Mouse (Mus musculus): ENCODE results near the gene Mcu. TPM values are rescaled to one million over a fixed set of nuclear protein-coding genes. Genes with fewer than 3 reads are reported as not detected.

Gene Mcu
- total and polyA plus RNA-seq, 3 experiments: 4.9 to 5.7 (median 5.3) TPM

- Histone ChIP-seq H3K27me3 (replicated peaks) (no peaks in the 10 kb centered on the region), H3K4me3 (replicated peaks in 1 of 3; ENCODE audit: low read depth in 2 of 3, low read length in 2 of 3, poor library complexity in 1 of 3) (no peak overlapping the region), H3K9ac (ENCODE audit: insufficient read depth, low read depth) (no peak overlapping the region), H3K4me2 (ENCODE audit: insufficient read depth, low read depth, poor library complexity, severe bottlenecking) (no peak overlapping the region), H3K27ac (ENCODE audit: insufficient read depth, low read depth) (no peak overlapping the region), H3K79me2 (replicated peaks; ENCODE audit: control insufficient read depth, extremely low read depth, insufficient read depth, poor library complexity, severe bottlenecking) (no peaks in the 10 kb centered on the region), H3K4me1 (ENCODE audit: control insufficient read depth in 1 of 2, insufficient read depth in 2 of 2) (no peaks in the 10 kb centered on the region), H3K9me3 (replicated peaks; ENCODE audit: low read length) (peaks cover 3% of the 10 kb centered on the region), H3K36me3 (replicated peaks in 1 of 2; ENCODE audit: control insufficient read depth in 1 of 2, insufficient read depth in 1 of 2, low read length in 1 of 2) (no peaks in the 10 kb centered on the region)
- dilution Hi-C loops (cut with MboI; ENCODE audit: extremely low pct_ligation_motif_present, extremely low pct_unique_long_range_greater_than_20kb, low sequenced_read_pairs): no loop called here
- no peak for TF ChIP-seq ETS1 (conservative IDR thresholded peaks at IDR 0.05; ENCODE audit: low read depth, low read length)
- 0 out of 4 replicates have a peak, but pooled peaks of 1 of the 2 experiments have one; percentile 4 for TF ChIP-seq CTCF (conservative IDR thresholded peaks at IDR 0.05 in 1 of 2, IDR thresholded peaks at IDR 0.05 in 1 of 2; ENCODE audit: low read depth in 2 of 2, low read length in 2 of 2)
- TF ChIP-seq EP300 (IDR thresholded peaks at IDR 0.05; ENCODE audit: low read length): no peak
- DNase-seq (ENCODE audit: extremely low read depth): no peak
- in situ Hi-C loops (cut with MboI; ENCODE audit: low pct_ligation_motif_present, low pct_unique_long_range_greater_than_20kb, low sequenced_read_pairs): no loop called here
These were observed 60.0 kb downstream of the Mcu start for GRCm38 (mm10) chr10:59556541-59556940.

- in situ Hi-C loops (cut with MboI; ENCODE audit: low pct_ligation_motif_present, low pct_unique_long_range_greater_than_20kb, low sequenced_read_pairs): no loop called here
These were observed 62.2 kb downstream of the Mcu start for GRCm38 (mm10) chr10:59554243-59554642.

GRCm38 (mm10) chr10:59552456-59552855 lies 64.0 kb downstream of the Mcu start:
- H3K4me3 ChIP-seq (replicated peaks in 1 of 3; ENCODE audit: low read depth in 2 of 3, low read length in 2 of 3, poor library complexity in 1 of 3): no peak overlapping the region
- H3K27ac ChIP-seq (ENCODE audit: insufficient read depth, low read depth): no peak overlapping the region
- no peak for TF ChIP-seq SMC3 (IDR thresholded peaks at IDR 0.05; ENCODE audit: low read depth, low read length)
- no peak for TF ChIP-seq SIN3A (IDR thresholded peaks at IDR 0.05; ENCODE audit: low read length)
- TF ChIP-seq CHD1 (IDR thresholded peaks at IDR 0.05; ENCODE audit: low read depth, low read length): no peak
- TF ChIP-seq MEF2A (IDR thresholded peaks at IDR 0.05; ENCODE audit: borderline replicate concordance, low read depth, low read length): no peak
- no peak for TF ChIP-seq RCOR1 (conservative IDR thresholded peaks at IDR 0.05; ENCODE audit: low read depth, low read length)
- no peak for TF ChIP-seq JUND (conservative IDR thresholded peaks at IDR 0.05; ENCODE audit: low read depth, low read length)
- dilution Hi-C loops (cut with MboI; ENCODE audit: extremely low pct_ligation_motif_present, extremely low pct_unique_long_range_greater_than_20kb, low sequenced_read_pairs) (no loop called here), in situ Hi-C loops (cut with MboI; ENCODE audit: low pct_ligation_motif_present, low pct_unique_long_range_greater_than_20kb, low sequenced_read_pairs) (no loop called here)
- no peak for DNase-seq (ENCODE audit: extremely low read depth)
- no peaks in the 10 kb centered on the region for H3K36me3 ChIP-seq (replicated peaks in 1 of 2; ENCODE audit: control insufficient read depth in 1 of 2, insufficient read depth in 1 of 2, low read length in 1 of 2)
- no peaks in the 10 kb centered on the region for H3K27me3 ChIP-seq (replicated peaks)
- H3K79me2 ChIP-seq (replicated peaks; ENCODE audit: control insufficient read depth, extremely low read depth, insufficient read depth, poor library complexity, severe bottlenecking): no peaks in the 10 kb centered on the region
- no peaks in the 10 kb centered on the region for H3K4me1 ChIP-seq (ENCODE audit: control insufficient read depth in 1 of 2, insufficient read depth in 2 of 2)
- peaks cover 3% of the 10 kb centered on the region for H3K9me3 ChIP-seq (replicated peaks; ENCODE audit: low read length)
- H3K9ac ChIP-seq (ENCODE audit: insufficient read depth, low read depth): no peak overlapping the region
- no peak overlapping the region for H3K4me2 ChIP-seq (ENCODE audit: insufficient read depth, low read depth, poor library complexity, severe bottlenecking)

More at GRCm38 (mm10) chr10:59554243-59554642, 62.2 kb downstream of the Mcu start:
- H3K9ac ChIP-seq (ENCODE audit: insufficient read depth, low read depth): no peak overlapping the region
- H3K4me2 ChIP-seq (ENCODE audit: insufficient read depth, low read depth, poor library complexity, severe bottlenecking): no peak overlapping the region
- DNase-seq (ENCODE audit: extremely low read depth): no peak
- no peak overlapping the region for H3K27ac ChIP-seq (ENCODE audit: insufficient read depth, low read depth)
- H3K27me3 ChIP-seq (replicated peaks): no peaks in the 10 kb centered on the region
- no peak for TF ChIP-seq MAZ (IDR thresholded peaks at IDR 0.05; ENCODE audit: low read depth, low read length)
- TF ChIP-seq IRF4 (IDR thresholded peaks at IDR 0.05; ENCODE audit: low read depth, low read length): no peak
- TF ChIP-seq CHD2 (IDR thresholded peaks at IDR 0.05; ENCODE audit: low read length): no peak
- no peaks in the 10 kb centered on the region for H3K79me2 ChIP-seq (replicated peaks; ENCODE audit: control insufficient read depth, extremely low read depth, insufficient read depth, poor library complexity, severe bottlenecking)
- no peaks in the 10 kb centered on the region for H3K36me3 ChIP-seq (replicated peaks in 1 of 2; ENCODE audit: control insufficient read depth in 1 of 2, insufficient read depth in 1 of 2, low read length in 1 of 2)
- H3K9me3 ChIP-seq (replicated peaks; ENCODE audit: low read length): peaks cover 3% of the 10 kb centered on the region
- H3K4me1 ChIP-seq (ENCODE audit: control insufficient read depth in 1 of 2, insufficient read depth in 2 of 2): no peaks in the 10 kb centered on the region
- H3K4me3 ChIP-seq (replicated peaks in 1 of 3; ENCODE audit: low read depth in 2 of 3, low read length in 2 of 3, poor library complexity in 1 of 3): no peak overlapping the region
- dilution Hi-C loops (cut with MboI; ENCODE audit: extremely low pct_ligation_motif_present, extremely low pct_unique_long_range_greater_than_20kb, low sequenced_read_pairs): no loop called here
